Mouse (Mus musculus) ES-E14 (cell line): ENCODE data around the gene Gm21985. TPM values are rescaled to one million over a fixed set of nuclear protein-coding genes. Genes with fewer than 3 reads are reported as not detected.
"Not testable (repeated sequence)": the region's sequence is repeated elsewhere in the genome, so short reads cannot be mapped to it uniquely, and the experiment has no call there.

Source experiments
- DNase-seq: peaks from one replicate; pipeline ENCODE4 v3.0.0-alpha.2; 2013; ENCODE audit warnings: low read depth, low spot score
- H3K27ac ChIP-seq: 2 replicates; pipeline ENCODE4 v1.5.1; 2012; ENCODE audit warnings: low read depth, mild to moderate bottlenecking, low read length, moderate library complexity, mixed read lengths; ENCODE audit not compliant: poor library complexity, insufficient read depth, severe bottlenecking
- H3K36me3 ChIP-seq: 2 replicates; pipeline ENCODE4 v1.6.1; 2012; ENCODE audit warnings: mild to moderate bottlenecking, low read length, moderate library complexity, mixed read lengths; ENCODE audit not compliant: control insufficient read depth, poor library complexity, insufficient read depth, severe bottlenecking
- H3K4me1 ChIP-seq, 2 experiments: fragments of 150-350 bp in 1 of 2; sonication (generic) in 1 of 2; 2 replicates each; pipeline ENCODE4 v1.6.1; 2012; ENCODE audit warnings: low read length in 2 of 2, mild to moderate bottlenecking in 1 of 2, mixed read lengths in 1 of 2; ENCODE audit not compliant: control insufficient read depth in 2 of 2, insufficient read depth in 2 of 2, poor library complexity in 1 of 2
- H3K4me3 ChIP-seq, 2 experiments: fragments of 150-350 bp in 1 of 2; sonication (generic) in 1 of 2; 2 replicates each; pipeline ENCODE4 v1.5.1; 2012; ENCODE audit warnings: low read length in 2 of 2, low read depth in 1 of 2, mild to moderate bottlenecking in 1 of 2, mixed read lengths in 1 of 2; ENCODE audit not compliant: insufficient read depth in 1 of 2, poor library complexity in 1 of 2, severe bottlenecking in 1 of 2
- H3K9ac ChIP-seq: 2 replicates; pipeline ENCODE4 v1.6.1; 2012; ENCODE audit warnings: low read depth, mild to moderate bottlenecking, low read length, mixed read lengths; ENCODE audit not compliant: poor library complexity, insufficient read depth, severe bottlenecking
- H3K9me3 ChIP-seq: fragments of 150-350 bp; sonication (generic); 2 replicates; pipeline ENCODE4 v1.6.1; 2012; ENCODE audit warnings: low read depth, mild to moderate bottlenecking, low read length; ENCODE audit not compliant: control insufficient read depth, insufficient read depth
- CHD2 ChIP-seq: IDR thresholded peaks from 2 replicates; pipeline ENCODE4 v1.6.1; 2014; ENCODE audit warnings: mild to moderate bottlenecking, low read depth, low read length, inconsistent platforms
- HCFC1 ChIP-seq: IDR thresholded peaks from 2 replicates; pipeline ENCODE4 v1.6.1; 2012; ENCODE audit warnings: low read length, inconsistent platforms, borderline replicate concordance; ENCODE audit not compliant: insufficient read depth
- MAFK ChIP-seq: IDR thresholded peaks from 2 replicates; pipeline ENCODE4 v1.6.1; 2014; ENCODE audit warnings: mild to moderate bottlenecking, low read depth, low read length, inconsistent platforms; ENCODE audit not compliant: insufficient read depth
- ZC3H11A ChIP-seq: IDR thresholded peaks from 2 replicates; pipeline ENCODE4 v1.6.1; 2012; ENCODE audit warnings: low read depth, mild to moderate bottlenecking, inconsistent platforms, low read length, borderline replicate concordance
- ZNF384 ChIP-seq: IDR thresholded peaks from 2 replicates; pipeline ENCODE4 v1.6.1; 2012; ENCODE audit warnings: low read depth, low read length, inconsistent platforms
- in situ Hi-C, 2 experiments: fragments of 600-800 bp; cut with MboI; formaldehyde crosslinking; loops; one replicate each; pipeline ENCODE4 v1.15.1; 2025; ENCODE audit warnings: low sequenced_read_pairs in 2 of 2, inconsistent platforms in 1 of 2; ENCODE audit not compliant: unreplicated experiment in 2 of 2
- total RNA-seq: library from RNA; depleted of rRNA; stranded (reverse); fragments of 300-350 nt; gene quantifications from 2 replicates; pipeline ENCODE4 v1.2.3, GENCODE M21; 2012

Gene Gm21985
- total RNA-seq, 1 experiment = 0.98 TPM

DNA sequence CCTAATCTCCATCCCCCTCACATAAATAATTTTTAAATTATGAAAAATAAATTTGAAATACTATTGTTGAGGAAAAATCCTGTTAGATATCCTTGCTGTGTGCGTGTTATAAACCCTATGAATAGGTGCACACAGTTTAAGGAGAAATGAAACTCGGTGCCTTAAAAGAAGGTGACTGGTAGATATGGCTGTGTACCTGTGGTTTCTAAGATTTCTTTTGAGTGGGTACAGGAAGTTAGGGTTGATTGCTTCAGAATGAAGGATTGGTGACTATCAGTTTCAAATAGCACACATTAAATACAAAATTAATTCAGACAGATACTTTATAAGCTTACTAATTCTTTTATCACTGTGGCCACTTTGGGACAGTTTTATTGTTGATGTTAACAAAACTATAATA lies 171.5 kb downstream of the Gm21985 start:
- Histone ChIP-seq H3K36me3 (no peaks in the 10 kb centered on the region), H3K4me3 (no peak overlapping the region), H3K27ac (no peak overlapping the region), H3K9ac (no peak overlapping the region), H3K9me3 (no peaks in the 10 kb centered on the region), H3K4me1 (peaks cover 0 to 3% of the 10 kb centered on the region in 2 experiments; a peak in 1 of 4 replicates)
- TF ChIP-seq MAFK (no peak), ZC3H11A (no peak), ZNF384 (no peak), HCFC1 (no peak), CHD2 (no peak)
- in situ Hi-C loops = no loop called here
- no peak for DNase-seq

- DNase-seq = no peak
- Histone ChIP-seq H3K27ac (no peak overlapping the region), H3K9me3 (no peaks in the 10 kb centered on the region), H3K36me3 (no peaks in the 10 kb centered on the region), H3K4me3 (no peak overlapping the region), H3K9ac (no peak overlapping the region), H3K4me1 (no peaks in the 10 kb centered on the region)
- in situ Hi-C loops = no loop called here
- TF ChIP-seq ZNF384 = no peak
- no peak for TF ChIP-seq CHD2
- TF ChIP-seq ZC3H11A = no peak
- no peak for TF ChIP-seq MAFK
- no peak for TF ChIP-seq HCFC1
These were observed 177.4 kb downstream of the Gm21985 start for GRCm38 (mm10) chr2:112443491-112443890.

DNA sequence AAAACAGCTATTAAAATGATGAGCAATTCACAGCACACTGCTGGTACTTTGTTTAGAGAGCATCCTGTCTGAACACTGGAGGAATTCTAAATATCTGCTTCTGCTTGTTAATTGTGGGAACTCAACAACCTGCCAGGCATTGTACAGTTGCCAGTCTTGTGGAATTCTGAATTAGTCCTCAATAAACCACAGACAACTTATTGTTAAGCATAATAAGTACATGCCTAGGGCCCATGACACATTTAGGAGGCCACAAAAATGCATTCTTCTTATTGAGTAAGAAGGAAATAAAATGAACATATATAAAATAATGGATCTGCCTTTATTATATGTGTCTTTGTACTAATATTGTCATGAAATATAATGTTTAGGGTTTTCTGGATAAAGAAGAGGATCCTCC lies 179.4 kb downstream of the Gm21985 start:
- Histone ChIP-seq H3K4me1 (no peaks in the 10 kb centered on the region), H3K9ac (no peak overlapping the region), H3K36me3 (no peaks in the 10 kb centered on the region), H3K27ac (no peak overlapping the region), H3K4me3 (no peak overlapping the region), H3K9me3 (no peaks in the 10 kb centered on the region)
- in situ Hi-C loops = no loop called here
- no peak for DNase-seq
- TF ChIP-seq HCFC1 (no peak), MAFK (no peak), CHD2 (no peak), ZNF384 (no peak), ZC3H11A (no peak)

- H3K4me3 ChIP-seq, H3K9me3 ChIP-seq, in situ Hi-C loops, H3K27ac ChIP-seq, H3K36me3 ChIP-seq, H3K4me1 ChIP-seq, H3K9ac ChIP-seq, DNase-seq: not testable (repeated sequence)
These were observed 181.9 kb downstream of the Gm21985 start for GRCm38 (mm10) chr2:112448046-112448445.

- Histone ChIP-seq H3K9me3 (no peaks in the 10 kb centered on the region), H3K27ac (no peak overlapping the region), H3K9ac (no peak overlapping the region), H3K4me1 (no peaks in the 10 kb centered on the region), H3K36me3 (no peaks in the 10 kb centered on the region), H3K4me3 (no peak overlapping the region)
- in situ Hi-C loops = no loop called here
- TF ChIP-seq ZC3H11A = no peak
- TF ChIP-seq MAFK = no peak
- TF ChIP-seq ZNF384 = no peak
- no peak for TF ChIP-seq CHD2
- no peak for TF ChIP-seq HCFC1
- DNase-seq = no peak
These were observed 182.5 kb downstream of the Gm21985 start for GRCm38 (mm10) chr2:112448510-112449059.
